Mouse (Mus musculus): ENCODE data around the gene Tap2.

Gene Tap2

DNA sequence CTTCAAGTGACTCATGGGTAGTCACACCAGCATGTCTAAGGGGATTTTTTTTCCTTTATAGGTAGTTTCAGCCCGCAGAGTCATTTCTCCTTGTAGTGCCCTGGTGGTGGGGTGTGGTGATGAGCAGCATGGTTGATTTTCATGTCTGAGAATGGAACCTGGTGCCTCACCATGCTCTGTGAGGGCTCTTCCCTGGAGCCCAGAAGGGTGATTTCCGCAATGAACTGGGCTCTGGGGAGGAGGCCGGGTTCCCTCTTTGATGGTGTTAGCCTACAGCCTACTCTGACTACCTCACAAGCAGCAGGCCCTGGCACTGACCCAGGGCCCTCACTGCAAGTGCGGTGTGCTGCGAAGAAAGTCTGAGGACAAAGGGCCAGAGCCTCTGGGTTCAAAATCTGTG lies at the start of gene Tap2:
Gene Tap2 (plus strand): TSS at position 84 of the 400 bp plus-strand sequence.
- no peak for DNase-seq

DNA sequence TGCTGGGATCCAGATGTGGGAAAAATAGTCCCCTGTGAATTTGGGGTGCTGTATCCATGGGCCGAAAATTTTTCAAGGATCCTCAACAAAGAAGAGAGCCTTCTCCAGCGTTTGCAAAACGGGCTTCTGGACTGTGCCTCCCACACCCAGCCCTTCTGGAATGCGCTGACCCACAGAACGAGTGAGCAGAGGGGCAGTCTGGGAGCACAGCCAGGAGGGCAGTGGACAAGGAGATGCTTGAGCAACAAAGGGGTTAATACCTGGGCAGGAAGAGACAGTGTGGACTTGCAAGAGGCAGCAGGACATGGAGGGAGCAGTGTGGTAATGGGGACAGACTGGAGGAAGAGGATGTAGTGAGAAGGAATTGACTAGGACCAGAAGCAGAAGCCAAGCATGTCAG lies 47.8 kb upstream of the Tap2 start:
- DNase-seq: no peak

DNA sequence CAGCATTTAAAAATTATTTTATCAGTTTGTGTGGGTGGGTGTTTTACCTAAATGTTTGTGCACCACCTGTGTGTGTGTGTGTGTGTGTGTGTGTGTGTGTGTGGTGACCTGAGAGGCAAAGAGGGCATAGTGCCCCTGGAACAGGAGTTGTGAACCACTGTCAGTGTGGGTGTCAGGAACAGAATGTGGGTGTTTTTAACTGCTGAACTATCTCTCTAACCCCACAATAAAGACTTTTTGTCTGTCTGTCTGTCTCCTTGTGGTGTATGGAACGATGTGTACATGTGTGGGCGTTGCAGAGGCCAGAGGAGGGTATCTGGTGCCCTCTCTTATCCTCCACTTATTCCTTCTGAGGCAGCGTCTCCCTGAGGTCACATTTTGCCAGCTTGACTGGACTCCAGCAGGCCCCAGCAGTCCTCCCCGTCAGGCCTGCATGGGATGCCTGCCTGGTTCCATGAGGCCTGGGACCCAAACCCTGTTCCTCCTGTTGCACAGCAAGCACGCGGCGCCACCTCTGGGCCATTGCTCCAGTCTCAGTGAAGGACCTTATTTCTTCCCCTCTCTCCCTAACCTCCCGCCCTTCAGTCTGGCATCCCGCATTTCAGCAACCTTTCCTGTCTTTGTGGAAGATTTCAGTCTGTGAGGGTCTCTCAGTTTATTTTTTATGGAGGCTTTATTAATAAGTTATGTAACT lies 39.0 kb upstream of the Tap2 start:
- DNase-seq: no peak

DNA sequence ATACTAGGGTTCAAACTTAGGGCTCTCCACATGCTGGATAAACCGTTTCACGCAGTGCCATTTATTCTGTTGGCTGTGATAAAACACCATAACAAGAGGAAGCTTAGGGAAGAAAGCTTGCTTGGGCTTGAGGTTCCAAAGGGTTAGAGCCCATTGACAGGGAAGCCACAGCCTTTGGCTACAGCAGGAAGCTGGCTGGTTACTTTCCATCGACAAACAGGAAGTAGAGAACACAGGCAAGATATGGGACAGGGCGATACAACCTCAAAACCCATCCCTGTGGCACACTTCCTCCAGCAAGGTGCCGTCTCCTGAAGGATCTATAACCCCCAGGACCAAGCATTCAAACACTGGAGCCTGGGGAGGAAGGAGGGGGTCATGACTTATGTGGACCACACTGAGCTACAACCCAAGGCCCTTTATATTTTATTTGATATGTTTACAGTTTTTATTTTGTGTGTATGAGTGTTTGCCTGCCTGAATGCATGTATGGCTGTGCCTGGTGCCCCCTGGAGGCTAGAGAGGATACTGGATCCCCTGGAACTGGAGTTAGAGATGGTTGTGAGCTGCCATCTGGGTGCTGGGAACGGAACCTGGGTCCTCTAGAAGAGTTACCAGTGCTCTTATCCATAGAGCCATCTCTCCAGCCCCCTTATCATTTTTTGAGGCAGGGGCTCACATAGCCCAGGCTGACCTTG lies 38.1 kb upstream of the Tap2 start:
- DNase-seq: no peak

DNA sequence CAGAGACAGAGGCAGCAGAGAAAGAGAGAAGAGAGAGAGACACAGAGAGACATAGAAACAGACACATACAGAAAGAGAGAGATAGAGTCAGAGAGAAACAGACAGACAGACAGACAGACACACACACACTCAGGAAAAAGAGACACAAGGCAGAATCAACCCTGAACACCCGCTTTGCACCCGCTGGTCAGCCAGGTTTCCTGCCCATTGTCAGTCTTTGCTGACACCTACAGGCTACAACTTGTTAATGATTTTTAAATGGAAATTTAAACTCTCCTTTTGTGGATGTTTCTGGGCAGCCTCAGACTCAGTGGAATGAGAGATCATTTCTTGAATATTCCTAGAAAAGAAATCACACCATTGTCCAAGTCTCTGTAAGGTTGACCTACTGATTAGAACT lies 34.0 kb upstream of the Tap2 start:
- DNase-seq: peak; percentile 20

DNA sequence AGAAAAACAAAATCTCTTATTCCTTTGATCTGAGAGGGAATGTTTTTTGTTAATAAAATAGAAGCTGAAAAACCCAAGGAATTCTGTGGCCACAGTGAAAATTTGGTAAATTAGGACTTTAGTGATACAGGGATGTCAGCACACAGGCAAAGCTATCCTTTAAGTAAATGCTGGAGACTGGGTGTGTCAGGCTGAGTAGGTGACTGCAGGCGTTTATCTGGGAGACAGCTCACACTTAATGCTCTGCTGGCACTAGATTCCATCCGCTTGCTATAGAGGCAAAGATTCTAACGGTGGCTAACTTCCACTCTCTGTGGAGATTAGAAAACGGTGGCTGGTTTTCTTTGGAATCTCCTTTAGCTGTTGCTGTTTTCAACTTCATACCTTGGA lies 32.8 kb upstream of the Tap2 start:
- DNase-seq: no peak

DNA sequence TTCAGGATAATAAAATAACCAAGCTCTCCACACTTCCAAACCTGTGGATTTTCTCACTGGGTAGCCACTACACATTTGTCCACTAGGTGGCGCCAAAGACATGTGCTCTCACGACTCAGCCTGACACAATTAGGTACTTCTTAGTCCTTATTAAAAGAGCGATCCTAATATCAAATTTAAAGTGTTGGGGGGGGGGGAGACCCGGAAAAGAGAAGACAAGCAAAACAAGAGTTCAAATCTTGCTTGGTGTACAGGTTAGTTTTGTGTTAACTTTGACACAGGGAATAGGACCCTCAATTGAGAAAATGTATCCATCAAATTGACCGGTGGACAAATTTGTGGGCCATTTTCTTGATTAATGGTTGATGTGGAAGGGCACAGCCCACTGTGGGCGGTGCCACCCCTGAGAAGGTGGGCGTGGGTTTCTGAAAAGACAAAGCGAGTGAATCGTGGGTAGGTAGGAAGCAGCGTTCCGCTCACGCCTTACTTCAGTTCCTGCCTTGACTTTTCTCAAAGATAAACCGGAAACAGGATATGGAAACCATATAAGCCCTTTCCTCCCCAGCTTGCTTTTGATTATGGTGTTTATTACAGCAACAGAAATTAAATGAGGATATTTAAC lies 32.3 kb upstream of the Tap2 start:
- peak; percentile 76 for DNase-seq

DNA sequence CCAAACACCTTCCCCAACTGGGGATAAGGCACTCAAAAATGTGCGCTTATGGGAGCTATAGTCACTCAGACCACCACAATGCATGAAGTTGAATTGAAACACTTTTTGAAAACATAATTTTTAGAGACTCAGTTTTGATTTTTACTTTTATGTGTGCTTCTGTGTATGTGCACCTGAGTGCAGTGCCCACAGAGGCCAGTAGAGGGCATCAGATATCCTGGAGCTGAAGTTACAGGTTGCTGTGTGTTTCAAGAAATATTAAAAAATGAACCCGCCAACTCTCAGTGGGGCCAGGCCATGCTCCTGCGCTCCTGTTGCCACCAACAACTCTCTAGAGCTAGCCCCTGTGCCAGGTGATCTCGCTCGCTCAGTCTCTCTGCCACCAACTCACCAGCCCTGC lies 30.8 kb upstream of the Tap2 start:
- DNase-seq: no peak

DNA sequence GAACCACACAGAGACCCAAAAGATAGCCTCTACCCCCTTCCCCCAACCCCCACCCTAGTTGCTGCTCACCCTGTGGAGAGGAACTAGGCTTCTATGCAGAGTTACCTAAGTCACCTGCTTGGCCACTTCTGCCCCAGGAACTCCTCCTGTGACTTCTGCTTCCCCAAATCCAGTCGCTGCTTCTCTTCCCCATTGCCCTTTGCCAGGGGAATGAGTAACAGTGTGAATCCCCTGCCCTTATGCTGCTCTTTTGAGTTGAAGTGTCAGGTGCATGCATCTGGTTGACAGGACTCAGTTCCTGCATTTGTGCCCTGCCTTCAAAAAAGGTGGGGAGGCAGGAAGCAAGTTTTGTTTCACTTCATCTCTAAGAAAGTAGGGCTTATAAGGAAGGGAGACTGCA lies 29.3 kb upstream of the Tap2 start:
- no peak for DNase-seq

DNA sequence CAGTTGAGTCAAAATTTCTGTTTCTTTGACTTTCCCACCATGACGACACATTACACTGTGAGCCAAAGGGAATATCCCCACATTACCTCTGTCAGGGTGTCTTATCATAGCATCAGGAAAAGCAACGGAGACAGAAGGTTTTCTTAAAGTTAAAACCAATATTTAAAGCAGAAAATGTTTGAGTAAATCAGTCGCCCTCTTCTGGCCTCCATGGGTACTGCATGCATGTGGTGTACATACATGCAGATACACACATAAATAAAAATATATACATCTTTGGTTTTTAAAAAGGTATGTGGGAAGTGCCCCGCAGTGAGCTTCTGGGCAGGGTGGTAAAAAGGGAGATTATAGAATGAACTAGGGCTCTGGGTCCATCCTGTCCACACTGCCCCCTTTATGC lies 26.1 kb upstream of the Tap2 start:
- DNase-seq: no peak

DNA sequence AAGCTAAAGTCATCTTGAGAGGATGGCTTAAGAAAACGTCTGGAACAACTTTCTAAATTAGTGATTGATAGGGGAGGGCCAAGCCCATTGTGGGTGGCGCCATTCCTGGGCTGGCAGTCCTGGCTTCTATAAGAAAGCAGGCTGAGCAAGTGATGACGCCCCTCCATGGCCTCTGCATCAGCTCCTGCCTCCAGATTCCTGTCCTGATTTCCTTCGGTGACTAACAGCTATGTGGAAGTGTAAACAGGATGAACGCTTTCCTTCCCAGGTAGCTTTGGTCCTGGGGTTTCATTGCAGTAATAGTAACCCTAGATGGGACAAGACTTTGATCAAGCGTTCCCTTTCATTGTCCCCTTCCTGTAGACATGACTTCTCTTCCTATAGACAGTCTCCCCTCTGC lies 24.3 kb upstream of the Tap2 start:
- DNase-seq: no peak

DNA sequence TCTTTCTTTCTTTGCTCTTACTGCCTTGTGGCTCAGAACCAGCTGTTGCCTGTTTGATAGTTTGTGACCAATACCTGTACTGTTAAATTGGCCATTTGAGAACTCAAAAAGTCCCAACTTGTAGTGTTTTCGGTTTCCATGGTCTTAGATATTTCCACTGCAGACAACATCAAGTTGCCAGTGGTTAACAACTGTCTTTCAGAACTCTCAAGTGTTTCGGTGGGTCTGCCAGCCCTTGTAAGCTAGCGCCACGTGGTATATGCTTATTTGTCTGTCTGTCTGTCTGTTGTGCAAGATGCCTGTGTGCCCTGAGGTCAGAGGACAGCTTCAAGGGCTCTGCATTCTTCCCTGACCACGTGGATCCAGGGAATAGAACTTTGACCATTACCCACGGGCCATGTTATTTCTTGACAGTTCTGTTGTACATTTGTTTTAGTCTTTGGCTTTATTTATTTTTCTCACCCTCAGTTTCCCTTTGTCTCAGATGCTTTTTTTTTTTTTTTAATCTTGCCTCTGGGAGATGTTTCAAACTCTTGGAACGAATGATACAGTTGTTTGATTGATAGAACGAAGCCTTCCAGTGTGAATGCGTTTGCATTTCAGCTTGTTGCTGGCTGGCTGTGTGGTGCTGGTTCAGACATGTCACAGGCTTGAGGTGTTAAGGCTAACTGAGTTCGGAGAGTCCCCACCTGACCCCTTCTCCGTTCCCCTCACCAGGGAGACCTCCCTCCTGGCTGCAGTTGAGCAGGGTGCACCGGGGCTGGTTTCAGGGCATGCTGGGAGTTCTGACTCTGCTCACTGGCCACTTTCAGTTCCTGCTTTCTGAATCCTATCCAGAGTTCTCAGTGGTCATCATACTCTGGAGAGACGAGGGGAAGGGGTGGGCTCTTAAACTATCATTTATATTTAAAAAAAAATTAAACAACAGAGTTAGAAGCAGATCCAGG lies 23.1 kb upstream of the Tap2 start:
- no peak for DNase-seq

DNA sequence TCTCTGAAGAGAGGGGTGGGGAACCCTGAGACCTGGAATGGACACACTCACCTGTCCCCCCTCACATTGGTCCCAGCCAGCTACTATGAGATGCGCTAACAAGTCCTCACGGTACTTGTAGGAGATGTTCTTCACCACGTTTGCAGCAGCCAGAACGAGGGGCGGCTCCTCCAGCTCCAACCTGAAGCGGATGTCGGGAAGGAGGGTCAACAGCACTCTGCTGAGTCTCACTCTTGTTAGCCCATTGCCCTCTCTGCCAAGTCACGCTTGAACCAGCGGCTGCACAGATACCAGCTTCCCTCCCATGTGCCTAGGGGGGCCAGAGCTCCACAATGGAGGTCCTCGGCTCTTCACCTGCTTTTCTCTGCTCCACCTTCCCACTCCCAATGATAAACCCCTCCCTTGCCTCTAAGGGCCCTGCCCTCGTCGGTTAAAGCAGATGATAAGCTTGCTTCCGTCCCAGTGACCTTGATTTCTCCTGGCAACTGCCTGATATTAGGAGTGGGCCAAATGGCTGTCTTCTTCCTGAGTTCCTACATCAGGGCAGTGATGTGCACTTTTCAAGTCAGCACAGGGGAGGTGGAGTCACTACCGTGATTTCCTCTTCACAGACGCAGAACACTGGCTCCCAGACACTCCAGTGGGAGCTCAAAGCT lies 19.6 kb upstream of the Tap2 start:
- DNase-seq: no peak

DNA sequence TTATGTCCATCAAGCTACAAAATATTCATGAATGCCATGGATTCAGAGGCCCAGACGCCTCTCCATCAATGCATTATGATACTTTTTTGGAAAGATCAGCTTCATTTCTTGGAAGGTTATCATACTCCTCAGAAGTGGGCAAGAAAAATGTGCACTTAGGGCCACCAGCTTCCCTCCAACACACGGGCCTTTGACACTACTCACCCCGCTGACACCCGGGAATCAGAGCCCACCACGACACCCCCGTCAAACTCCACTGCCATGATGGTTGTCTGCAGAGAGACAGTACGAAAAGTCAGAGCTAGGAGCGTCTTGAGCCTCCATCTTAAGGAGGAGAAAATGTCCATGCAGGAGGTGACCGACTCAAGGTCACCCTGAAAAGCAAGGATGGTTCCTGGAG lies 17.8 kb upstream of the Tap2 start:
- no peak for DNase-seq

DNA sequence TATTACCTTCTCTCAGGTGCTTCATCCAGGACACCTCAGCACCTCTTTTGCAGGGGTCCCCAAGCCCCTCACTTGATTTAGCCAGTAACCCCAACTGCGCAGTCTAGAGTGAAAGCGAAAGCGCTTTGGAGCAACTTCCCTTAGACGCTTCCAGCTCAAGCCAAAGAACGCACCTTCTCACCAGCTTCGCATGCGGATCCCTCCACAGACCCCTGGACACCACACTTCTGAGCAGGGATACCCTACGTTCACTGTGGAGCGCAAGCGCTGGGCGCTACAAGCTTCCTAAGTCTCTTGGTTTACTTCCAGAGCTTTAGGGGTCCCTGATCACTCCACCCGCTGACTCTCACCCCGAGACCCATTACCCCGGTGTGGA lies 16.5 kb upstream of the Tap2 start:
- no peak for DNase-seq

DNA sequence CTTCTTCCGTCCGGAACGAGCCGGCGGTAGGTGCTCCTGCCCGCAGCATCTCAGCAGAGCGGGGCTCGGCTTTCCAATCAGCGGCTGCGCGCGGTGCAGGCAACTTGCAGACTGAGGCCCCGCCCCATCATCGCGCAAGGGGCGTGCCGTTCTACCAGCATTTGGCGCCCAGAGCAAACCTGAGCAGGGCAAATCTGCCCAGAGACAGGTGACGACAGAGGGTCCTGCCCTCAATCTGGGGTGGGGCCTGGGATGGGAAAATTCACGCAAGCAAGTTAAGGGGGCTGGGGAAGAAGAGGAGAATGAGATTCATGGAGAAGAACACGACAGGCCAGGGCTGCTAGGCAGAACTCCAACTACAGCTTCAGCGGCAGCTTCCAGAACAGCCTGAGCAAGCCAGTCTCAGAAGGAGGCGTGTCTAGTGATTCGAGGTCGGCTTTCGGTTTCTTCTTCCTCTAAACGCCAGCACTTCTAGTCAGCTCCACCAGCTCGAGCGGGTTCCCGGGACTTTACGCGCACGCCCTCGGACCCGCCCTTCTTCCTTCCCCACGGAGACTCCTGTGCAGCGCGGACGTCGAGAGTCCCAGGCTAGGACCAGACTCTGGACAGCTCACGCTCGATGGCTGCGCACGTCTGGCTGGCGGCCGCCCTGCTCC lies 15.9 kb upstream of the Tap2 start, which contains the start of the genes Tap1 and Psmb9:
Gene Tap1 (plus strand): TSS at position 293 of the 656 bp plus-strand sequence.
Gene Psmb9 (minus strand): TSS at position 504 of the 656 bp plus-strand sequence.
- DNase-seq: peak; percentile 84

DNA sequence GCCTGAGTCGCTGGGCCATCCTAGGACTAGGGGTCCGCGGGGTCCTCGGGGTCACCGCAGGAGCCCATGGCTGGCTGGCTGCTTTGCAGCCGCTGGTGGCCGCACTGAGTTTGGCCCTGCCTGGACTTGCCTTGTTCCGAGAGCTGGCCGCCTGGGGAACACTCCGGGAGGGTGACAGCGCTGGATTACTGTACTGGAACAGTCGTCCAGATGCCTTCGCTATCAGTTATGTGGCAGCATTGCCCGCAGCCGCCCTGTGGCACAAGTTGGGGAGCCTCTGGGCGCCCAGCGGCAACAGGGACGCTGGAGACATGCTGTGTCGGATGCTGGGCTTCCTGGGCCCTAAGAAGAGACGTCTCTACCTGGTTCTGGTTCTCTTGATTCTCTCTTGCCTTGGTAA lies 15.3 kb upstream of the Tap2 start:
- no peak for DNase-seq

DNA sequence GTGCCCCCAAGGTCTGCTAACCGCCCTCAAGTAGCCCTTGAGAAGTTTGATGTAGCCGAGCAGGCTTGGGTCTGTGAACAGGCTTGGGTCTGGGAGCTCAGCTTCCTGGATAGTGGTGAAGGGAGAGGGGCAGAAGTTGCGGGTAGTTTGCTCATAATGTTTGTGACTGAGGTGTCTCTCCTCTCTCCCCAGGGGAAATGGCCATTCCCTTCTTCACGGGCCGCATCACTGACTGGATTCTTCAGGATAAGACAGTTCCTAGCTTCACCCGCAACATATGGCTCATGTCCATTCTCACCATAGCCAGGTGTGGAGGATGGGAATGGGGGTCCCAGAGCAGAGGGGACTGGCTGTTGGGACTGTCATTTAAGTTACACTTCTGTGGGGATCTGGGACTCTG lies 14.3 kb upstream of the Tap2 start:
- DNase-seq: no peak

DNA sequence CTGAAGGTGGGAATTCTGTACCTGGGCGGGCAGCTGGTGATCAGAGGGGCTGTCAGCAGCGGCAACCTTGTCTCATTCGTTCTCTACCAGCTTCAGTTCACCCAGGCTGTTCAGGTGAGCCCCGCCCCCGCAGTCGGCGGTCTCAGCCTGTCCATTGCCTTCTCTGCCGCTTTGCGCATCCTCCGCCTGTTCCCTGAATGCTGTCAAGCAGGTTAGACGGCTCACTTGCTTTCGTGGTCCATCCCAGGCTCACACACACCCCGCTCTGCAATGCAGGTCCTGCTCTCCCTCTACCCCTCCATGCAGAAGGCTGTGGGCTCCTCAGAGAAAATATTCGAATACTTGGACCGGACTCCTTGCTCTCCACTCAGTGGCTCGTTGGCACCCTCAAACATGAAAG lies 10.5 kb upstream of the Tap2 start:
- DNase-seq: no peak

DNA sequence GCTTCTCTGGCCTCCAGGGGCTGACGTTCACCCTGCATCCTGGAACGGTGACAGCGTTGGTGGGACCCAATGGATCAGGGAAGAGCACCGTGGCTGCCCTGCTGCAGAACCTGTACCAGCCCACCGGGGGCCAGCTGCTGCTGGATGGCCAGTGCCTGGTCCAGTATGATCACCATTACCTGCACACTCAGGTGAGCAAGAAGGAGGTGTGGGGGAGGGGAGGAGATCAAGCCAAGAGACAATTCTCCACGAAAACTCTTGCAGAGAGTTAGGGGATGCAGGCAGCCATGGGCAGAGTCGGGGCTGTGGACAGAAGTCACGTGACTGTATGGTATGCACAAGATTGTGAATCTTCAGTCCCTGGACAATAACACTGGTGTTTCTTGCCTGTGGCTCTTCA lies 9.9 kb upstream of the Tap2 start:
- DNase-seq: no peak

DNA sequence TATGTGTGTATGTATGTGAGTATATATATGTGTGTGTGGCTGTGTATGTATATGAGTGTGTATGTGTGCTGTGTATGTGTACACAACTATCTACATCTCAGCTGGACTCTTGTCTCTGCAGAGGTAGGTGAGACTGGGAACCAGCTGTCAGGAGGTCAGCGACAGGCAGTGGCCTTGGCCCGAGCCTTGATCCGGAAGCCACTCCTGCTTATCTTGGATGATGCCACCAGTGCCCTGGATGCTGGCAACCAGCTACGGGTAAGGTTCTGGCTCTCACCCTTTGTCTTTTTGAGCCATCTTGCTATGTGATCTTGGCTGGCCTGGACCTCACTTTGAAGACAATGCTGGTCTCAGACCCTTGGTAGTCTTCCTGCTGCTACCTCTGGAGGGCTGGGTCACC lies 8.6 kb upstream of the Tap2 start:
- no peak for DNase-seq

DNA sequence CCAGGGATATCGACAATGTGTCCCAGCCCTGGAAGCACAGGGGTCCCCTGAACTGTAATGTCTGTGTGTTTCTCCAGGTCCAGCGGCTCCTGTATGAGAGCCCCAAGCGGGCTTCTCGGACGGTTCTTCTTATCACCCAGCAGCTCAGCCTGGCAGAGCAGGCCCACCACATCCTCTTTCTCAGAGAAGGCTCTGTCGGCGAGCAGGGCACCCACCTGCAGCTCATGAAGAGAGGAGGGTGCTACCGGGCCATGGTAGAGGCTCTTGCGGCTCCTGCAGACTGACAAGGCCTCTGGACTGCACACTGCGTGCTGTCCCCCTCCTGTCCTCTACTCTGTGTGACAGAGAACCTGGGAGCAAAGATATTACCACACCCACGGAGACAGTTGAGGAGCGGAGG lies 6.8 kb upstream of the Tap2 start:
- no peak for DNase-seq
